Mouse (Mus musculus) thymus, adult 2 months (tissue): ENCODE measurements at regions not wholly inside any gene's neighbourhood (a gene's known extent, or its start where the extent isn't known, plus 50 kb on each side); places are given as distances from the start of the nearest gene placed in this dataset.
"Not testable (repeated sequence)": the region's sequence is repeated elsewhere in the genome, so short reads cannot be mapped to it uniquely, and the experiment has no call there.

Source experiments
- DNase-seq: peaks from one replicate; pipeline ENCODE4 v3.0.0; 2021
- H3K27ac ChIP-seq: fragments of 200-500 bp; 2 replicates; pipeline ENCODE4 v1.5.1; 2012; ENCODE audit warnings: low read length, control low read depth; ENCODE audit not compliant: control insufficient read depth, insufficient read depth
- H3K27me3 ChIP-seq: fragments of 200-500 bp; 2 replicates; pipeline ENCODE4 v1.6.1; 2012; ENCODE audit warnings: mild to moderate bottlenecking, low read length, moderate library complexity, mixed read lengths; ENCODE audit not compliant: control insufficient read depth, insufficient read depth
- H3K36me3 ChIP-seq: fragments of 200-500 bp; 2 replicates; pipeline ENCODE4 v1.6.1; 2012; ENCODE audit warnings: mild to moderate bottlenecking, low read length, moderate library complexity; ENCODE audit not compliant: control insufficient read depth, insufficient read depth
- H3K4me1 ChIP-seq: fragments of 200-500 bp; replicated peaks from 2 replicates; pipeline ENCODE4 v1.6.1; 2012; ENCODE audit warnings: low read length; ENCODE audit not compliant: control insufficient read depth, insufficient read depth
- H3K4me3 ChIP-seq: fragments of 200-500 bp; 2 replicates; pipeline ENCODE4 v1.5.1; 2012; ENCODE audit warnings: mild to moderate bottlenecking, low read length, control low read depth, moderate library complexity; ENCODE audit not compliant: control insufficient read depth, insufficient read depth
- CTCF ChIP-seq: fragments of 200-500 bp; IDR thresholded peaks from 2 replicates; pipeline ENCODE4 v1.5.1; 2012; ENCODE audit warnings: mild to moderate bottlenecking, control low read depth, low read length, moderate library complexity, borderline replicate concordance; ENCODE audit not compliant: control insufficient read depth, poor library complexity, insufficient read depth; ENCODE audit errors: extremely low read depth
- POLR2A ChIP-seq: fragments of 200-500 bp; IDR thresholded peaks from 2 replicates; pipeline ENCODE4 v1.6.1; 2012; ENCODE audit warnings: mild to moderate bottlenecking, low read length, control low read depth, moderate library complexity; ENCODE audit not compliant: control insufficient read depth, poor library complexity, insufficient read depth; ENCODE audit errors: extremely low read depth
- WGBS: fragments of 180-500 bp; shearing (Covaris S2); methylation state at CpG from one replicate; pipeline ENCODE4 v1.1.7; 2018; 5-methylcytosine and 5-hydroxymethylcytosine counted together

DNA sequence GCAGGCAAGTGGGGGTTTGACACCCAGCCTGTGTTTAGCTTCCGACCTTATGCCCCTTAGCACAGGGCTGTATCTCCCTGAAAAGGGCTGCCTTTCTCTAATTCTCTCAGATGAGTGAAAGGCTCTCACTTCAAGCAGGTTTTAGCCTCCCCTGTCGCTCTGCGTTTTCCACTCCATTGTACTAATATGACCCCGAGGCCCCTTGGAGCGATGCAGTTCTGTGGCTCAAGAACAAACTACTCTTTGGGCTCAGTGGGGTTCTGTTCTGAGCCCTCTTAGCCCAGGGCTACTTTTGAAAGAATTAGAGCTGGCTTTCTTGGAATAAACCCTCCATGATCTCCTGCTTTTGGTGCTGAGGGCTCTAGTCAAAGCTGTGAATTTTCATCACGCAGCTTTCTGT is 53.4 kb upstream of the Castor2 start:
- Histone ChIP-seq H3K4me3 (no peak overlapping the region), H3K27ac (no peak overlapping the region), H3K36me3 (no peaks in the 10 kb centered on the region), H3K27me3 (no peaks in the 10 kb centered on the region), H3K4me1 (no peaks in the 10 kb centered on the region)
- 89% methylated on average over 6 of the region's 6 CpGs for WGBS
- TF ChIP-seq POLR2A (no peak), CTCF (no peak)
- DNase-seq, result no peak

DNA sequence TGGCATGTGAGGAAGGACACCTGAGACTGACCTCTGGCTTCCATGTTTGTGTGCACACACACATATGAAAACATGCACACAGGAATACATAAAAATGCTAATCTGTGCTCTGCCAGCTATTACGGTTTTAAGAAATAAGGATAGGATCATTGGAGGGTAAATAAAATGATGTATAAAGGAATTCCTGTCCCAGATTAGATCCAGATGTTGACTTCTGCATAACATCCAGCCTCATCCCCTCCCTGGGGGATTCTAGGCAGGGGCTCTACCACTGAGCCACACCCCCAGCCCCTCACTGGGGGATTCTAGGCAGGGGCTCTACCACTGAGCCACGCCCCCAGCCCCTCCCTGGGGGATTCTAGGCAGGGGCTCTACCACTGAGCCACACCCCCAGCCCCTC is 56.6 kb upstream of the Castor2 start:
- not testable (repeated sequence) for H3K4me1 ChIP-seq, DNase-seq, H3K27ac ChIP-seq, H3K4me3 ChIP-seq, H3K27me3 ChIP-seq, H3K36me3 ChIP-seq
- 90% methylated on average over 1 of the region's 2 CpGs for WGBS

DNA sequence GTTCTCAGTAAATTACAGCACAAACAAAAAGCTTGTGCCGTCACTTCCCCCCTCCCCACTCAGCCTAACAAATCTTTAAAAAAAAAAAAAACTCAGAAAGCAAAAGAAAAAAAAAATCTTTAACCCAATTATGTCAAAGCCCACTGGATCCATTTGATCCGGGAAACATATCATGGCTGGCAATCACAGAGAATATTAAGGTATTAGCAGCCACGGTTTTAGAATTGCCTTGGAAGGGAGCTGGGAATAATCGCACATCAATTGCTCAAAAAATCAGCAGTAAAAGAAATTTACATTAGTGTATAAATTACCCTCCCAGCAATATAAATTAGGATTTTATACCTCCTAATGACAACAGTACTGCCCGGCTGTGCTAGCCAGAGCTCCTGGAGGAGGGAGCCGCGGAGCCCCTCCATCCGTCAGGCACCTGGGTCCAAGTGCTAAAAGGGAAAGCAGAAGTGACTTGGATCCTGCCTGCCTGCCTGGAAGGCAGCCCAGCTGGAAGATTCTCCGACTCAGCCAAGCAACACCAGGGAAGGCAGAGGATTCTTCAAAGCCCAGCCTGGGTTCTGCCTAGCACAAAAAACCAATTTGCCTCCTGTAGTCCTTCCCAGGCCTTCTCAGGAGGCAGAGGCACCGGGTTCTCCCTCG is 72.1 kb upstream of the Castor2 start:
- TF ChIP-seq CTCF (no peak), POLR2A (no peak)
- WGBS, result 76% methylated on average over 11 of the region's 11 CpGs
- H3K4me3 ChIP-seq, result no peak overlapping the region
- no peaks in the 10 kb centered on the region for H3K36me3 ChIP-seq
- DNase-seq, result no peak
- H3K4me1 ChIP-seq, result no peaks in the 10 kb centered on the region
- no peak overlapping the region for H3K27ac ChIP-seq
- H3K27me3 ChIP-seq, result no peaks in the 10 kb centered on the region

DNA sequence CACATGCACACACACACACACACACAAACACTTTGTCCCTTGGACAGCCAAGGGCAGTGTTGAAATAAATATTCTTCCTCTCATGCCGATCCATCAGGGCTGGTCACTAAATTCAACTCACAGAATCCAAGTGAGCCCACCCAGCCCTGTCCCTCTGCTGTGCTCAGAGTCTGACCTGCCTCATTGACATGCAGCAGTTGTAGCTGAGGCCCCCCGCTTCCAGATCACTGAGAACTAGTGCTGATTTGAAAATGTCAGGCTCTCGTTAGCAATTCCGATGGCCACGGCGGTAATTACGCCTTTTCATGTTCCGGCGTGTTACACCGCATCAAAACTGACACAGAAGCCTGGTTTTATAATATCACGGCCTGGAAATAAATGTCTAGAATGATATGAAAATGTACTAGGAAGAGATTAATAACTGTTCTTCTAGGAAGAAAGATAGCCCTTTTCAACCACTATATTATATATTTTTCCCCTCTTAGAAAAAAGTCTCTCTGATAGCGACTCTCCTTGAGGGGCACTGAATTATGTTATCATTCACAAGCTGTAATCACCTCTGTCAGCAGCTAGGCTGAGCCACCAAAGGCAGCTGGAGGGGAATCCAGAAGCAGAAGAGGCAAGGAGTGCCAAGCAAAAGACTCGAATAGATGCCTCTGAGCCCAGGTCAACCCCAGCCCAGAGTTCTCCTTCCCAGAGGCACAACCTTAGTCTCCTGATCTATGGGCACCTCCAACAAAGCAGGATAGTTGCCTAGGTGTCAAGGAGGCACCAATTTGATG is 79.7 kb upstream of the Castor2 start:
- no peak for TF ChIP-seq POLR2A
- no peak for TF ChIP-seq CTCF
- H3K27ac ChIP-seq, result no peak overlapping the region
- H3K4me1 ChIP-seq, result no peaks in the 10 kb centered on the region
- DNase-seq, result no peak
- 95% methylated on average over 13 of the region's 13 CpGs for WGBS
- no peaks in the 10 kb centered on the region for H3K27me3 ChIP-seq
- H3K36me3 ChIP-seq, result no peaks in the 10 kb centered on the region
- no peak overlapping the region for H3K4me3 ChIP-seq

DNA sequence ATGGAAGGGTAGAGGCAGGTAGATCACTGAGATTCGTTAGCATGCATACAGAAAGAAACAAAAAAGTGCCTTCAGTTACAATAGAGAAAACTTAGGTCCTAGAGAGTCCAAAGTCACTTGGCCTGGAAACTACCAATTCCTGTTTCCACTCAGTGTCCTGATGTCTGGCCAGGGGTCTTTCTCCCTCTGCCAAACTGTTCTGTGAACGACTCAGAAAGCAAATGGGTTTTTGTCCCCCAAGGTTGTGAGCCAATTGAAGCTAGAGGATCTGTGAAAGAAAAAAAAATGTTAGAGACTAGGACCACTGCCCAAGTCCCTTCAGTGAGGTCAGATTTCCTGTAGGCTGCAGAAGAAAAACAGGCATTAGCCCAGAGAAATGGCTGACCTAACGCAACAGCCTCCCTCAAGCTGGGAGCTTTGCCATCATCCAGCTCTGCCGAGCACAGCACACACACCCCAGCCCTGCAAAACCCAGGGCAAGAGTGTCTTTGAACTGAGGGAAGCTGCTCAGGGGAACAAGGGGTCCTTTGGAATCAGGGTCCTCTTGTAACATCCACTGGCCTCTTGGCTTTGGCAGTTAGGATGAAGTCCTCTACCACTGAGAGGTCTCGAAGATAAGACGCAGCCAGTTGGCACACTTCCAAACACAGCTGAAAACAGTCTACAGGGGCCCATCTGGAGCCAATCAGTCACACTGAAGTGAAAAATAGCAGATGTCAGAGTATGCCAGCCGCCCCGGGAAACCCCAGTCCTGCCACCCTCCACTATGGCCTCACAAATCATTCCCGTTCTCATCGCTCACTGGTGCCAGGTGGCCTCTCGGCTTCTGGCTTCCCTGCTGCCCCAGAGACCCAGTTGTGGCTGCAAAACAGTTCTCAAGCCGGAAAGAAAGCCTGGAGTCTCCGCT is 85.0 kb upstream of the Castor2 start:
- 18% methylated on average over 13 of the region's 13 CpGs for WGBS
- Histone ChIP-seq H3K4me1 (no peaks in the 10 kb centered on the region), H3K27ac (no peak overlapping the region; the same call in 1 of the 2 replicates), H3K27me3 (no peaks in the 10 kb centered on the region; the same call in 1 of the 2 replicates), H3K36me3 (no peaks in the 10 kb centered on the region), H3K4me3 (no peak overlapping the region)
- no peak for TF ChIP-seq POLR2A
- no peak for TF ChIP-seq CTCF
- no peak for DNase-seq

DNA sequence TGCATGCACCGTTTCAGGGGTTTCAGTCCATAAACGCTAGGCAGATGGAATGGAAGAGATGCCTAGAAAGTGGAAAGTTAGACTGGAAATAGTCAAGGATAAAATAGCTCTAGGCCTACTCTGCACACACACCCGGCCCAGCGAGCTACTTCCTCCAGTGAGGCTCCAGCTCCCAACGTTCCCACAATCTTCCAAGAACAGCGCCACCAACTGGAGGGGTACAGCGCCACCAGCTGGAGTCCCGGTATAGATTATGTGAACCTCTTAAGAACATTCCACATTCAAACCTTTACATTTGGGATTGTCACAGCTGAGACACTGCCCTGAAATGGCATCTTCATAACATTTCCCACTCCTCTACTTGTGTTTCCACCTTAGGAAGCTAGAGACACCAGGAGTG is 86.3 kb upstream of the Castor2 start:
- no peaks in the 10 kb centered on the region; the same call in 1 of the 2 replicates for H3K27me3 ChIP-seq
- H3K36me3 ChIP-seq, result no peaks in the 10 kb centered on the region
- TF ChIP-seq POLR2A, result no peak
- no peak for TF ChIP-seq CTCF
- no peaks in the 10 kb centered on the region for H3K4me1 ChIP-seq
- H3K4me3 ChIP-seq, result no peak overlapping the region
- WGBS, result 90% methylated on average over 8 of the region's 8 CpGs
- H3K27ac ChIP-seq, result no peak overlapping the region
- DNase-seq, result no peak
